Mouse (Mus musculus) CD8-positive naive resting alpha-beta T cell, adult 2 months (primary cell): Measurements from ENCODE around the gene Itm2b.

Source experiments
- DNase-seq, 2 experiments: peaks; one replicate each; pipeline ENCODE4 v3.0.0; 2022; ENCODE audit warnings: low read depth in 2 of 2, low spot score in 2 of 2

Gene Itm2b

GRCm38 (mm10) chr14:73370078-73370670 lies 14.9 kb downstream of the Itm2b start:
- no peak for DNase-seq

GRCm38 (mm10) chr14:73369634-73370033 lies 15.5 kb downstream of the Itm2b start:
- no peak for DNase-seq

- DNase-seq: no peak
Measured at GRCm38 (mm10) chr14:73368966-73369365, 16.1 kb downstream of the Itm2b start.

- no peak for DNase-seq
Measured at GRCm38 (mm10) chr14:73368221-73368620, 16.9 kb downstream of the Itm2b start.

DNA sequence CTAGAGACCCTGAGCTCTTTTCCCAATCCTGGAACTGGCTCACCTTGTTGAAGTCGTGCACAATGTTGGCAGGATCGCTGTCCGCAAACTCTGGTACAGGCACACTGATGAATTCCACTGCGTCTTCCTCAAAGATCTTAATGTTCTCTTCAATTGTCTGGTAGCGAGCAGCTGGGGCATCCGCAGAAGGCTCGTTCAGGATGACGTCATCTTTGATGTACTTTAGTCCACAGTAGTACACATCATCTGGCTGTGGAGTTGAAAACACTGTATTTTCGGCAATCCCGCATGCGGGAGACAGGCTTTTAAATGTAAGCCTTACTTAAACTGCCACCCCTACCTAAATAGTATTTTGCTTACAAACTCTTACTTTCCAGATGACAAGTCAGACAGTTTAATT lies 18.8 kb downstream of the Itm2b start:
- DNase-seq: no peak

GRCm38 (mm10) chr14:73363782-73364181 lies 21.3 kb downstream of the Itm2b start:
- DNase-seq: no peak

GRCm38 (mm10) chr14:73354700-73355099 lies 30.4 kb downstream of the Itm2b start:
- DNase-seq: no peak

- DNase-seq: no peak
Measured at GRCm38 (mm10) chr14:73351118-73351517, 34.0 kb downstream of the Itm2b start.

- DNase-seq: no peak
Measured at GRCm38 (mm10) chr14:73350029-73350428, 35.1 kb downstream of the Itm2b start.

DNA sequence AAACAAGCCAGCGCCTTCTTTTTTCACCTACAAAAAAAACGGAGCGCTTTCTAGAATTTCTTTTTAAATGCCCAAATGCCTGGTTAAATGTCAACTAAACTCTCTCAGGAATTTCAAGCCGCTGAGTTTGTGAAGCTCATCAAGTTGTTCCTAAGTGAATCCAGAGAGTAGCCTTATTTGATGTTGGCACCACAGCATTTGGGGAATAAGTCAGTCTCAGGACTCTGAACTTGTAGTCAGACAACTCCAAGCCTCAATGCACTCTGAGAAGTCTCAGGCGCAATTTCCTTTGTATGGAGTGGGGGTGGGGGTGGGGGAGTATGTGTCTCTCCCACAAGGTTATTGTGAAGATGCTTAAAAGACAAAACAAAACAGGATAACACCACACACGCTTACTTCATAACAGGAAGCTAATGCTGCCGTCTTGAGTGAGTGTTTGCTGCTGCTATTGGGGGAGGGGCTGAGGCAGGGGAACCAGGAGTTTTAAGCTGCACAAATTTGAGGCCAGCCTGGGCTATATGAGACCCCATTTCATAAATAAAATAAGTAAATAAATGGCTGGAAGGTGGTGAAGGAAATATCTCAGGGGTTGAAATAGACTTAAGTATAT lies 35.9 kb downstream of the Itm2b start:
- no peak for DNase-seq

- DNase-seq: no peak
Measured at GRCm38 (mm10) chr14:73347302-73347701, 37.8 kb downstream of the Itm2b start.

GRCm38 (mm10) chr14:73345614-73346013 lies 39.5 kb downstream of the Itm2b start:
- no peak for DNase-seq

DNA sequence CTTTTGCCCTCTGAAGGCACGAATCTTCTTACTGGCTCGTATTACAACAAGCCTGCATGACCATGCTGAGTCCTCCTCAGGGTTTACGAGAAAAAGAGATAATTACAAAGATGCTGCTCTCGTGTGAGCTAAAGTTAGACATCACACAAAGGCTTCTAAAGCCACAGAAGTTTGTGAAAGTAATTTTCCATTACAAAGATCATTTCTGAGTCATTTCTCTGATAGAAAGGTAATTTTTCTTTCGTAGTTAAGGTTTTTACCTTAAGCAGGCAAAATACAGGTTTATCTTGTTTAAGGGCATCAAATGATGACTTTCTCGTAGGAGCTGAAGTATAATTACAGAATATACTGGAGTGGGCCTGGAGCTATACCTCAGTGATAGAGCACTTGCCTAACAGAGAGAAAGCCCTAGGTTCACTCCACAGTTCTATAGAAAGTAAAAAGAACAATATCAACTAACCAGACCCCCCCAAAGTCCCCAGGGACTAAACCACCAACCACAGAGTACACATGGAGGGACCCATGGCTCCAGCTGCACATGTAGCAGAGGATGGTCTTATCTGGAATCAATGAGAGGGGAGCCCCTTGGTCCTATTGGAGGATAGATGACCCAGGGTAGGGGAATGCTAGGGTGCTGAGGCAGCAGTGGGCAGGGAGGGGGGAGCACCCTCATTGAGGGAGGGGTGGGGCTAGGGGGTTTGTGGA lies 44.9 kb downstream of the Itm2b start:
- no peak for DNase-seq

DNA sequence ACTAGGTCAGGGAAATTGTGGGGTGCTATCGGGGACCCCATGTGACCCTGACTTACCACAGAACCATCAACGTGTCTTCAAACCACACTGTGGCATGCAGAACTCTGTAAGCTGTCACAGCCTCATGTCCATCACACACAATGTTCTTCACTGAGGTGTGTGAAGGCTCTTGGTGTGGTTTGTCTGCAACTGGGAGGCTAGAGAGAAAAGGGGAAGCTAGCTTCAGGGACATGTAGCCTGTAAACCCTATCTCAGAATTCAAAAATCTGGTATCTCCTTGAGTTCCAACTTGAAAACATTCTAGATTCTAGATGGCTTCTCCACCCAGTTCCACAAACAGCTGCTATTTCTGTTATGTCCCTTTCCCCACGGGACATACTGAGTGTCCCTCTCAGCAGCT lies 45.5 kb downstream of the Itm2b start:
- DNase-seq: no peak

DNA sequence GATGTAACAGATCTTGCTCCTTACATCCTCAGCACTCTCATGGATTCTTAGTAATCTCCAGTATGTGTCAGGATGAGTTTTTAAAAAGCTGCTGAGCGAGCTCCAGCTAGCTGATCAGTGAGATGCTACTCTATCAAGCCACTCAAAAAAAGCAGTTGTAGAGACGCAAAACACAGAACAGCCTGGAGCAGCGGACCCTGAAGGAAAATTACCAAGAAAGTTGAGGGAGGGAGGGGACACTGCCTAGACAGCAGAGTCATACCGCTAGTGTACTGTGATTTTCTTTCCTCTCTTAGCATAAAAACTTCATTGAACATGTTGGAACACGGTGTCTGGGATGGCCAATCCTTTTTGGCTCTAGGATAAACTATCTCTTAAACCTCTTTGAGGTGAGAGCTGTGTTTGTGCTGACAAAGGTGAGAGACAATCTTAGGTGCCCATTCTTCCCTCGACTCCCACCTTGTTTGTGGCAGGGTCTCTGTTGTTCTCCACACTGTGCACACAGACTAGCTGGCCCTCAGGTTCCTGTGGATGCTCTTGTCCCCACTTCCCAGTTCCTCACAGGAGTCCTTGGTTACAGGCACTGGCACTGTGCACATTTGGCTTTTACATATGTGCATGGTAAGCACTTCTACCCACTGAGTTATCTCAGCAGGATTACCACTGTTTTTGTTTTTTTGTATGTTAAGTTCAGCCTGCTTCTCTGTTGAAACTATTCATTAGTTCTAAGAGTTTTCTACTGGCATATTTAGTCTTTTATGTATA lies 48.6 kb downstream of the Itm2b start:
- DNase-seq: no peak

GRCm38 (mm10) chr14:73334926-73335805 lies 49.9 kb downstream of the Itm2b start:
- no peak for DNase-seq

- DNase-seq: no peak
Measured at GRCm38 (mm10) chr14:73333880-73334279, 51.2 kb downstream of the Itm2b start.

DNA sequence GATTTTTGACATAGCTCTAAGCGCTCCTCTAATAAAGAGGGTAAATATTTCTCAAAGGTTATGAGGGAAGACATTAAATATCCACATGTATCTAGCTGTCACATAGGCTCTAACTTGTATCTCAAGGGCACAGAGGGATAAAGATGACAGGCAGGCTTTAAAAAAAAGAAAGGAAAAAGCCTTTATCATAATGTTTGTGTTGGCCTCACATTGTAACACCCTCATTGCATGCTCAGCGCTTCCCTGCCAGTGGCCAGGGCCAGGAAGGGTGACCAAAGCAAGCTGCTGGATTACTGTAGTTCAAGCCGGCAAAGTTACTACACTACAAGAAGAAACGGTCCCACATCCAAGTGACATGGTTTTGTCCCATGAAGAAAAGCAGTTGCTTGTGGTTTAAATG lies 53.7 kb downstream of the Itm2b start:
- DNase-seq: no peak

GRCm38 (mm10) chr14:73329871-73330270 lies 55.2 kb downstream of the Itm2b start:
- no peak for DNase-seq

GRCm38 (mm10) chr14:73326511-73326910 lies 58.6 kb downstream of the Itm2b start:
- DNase-seq: no peak
